Mouse (Mus musculus) myocyte (in vitro differentiated cells): ENCODE results near the gene Gm43191. TPM values are rescaled to one million over a fixed set of nuclear protein-coding genes. Genes with fewer than 3 reads are reported as not detected.
"Not testable (repeated sequence)": the region's sequence is repeated elsewhere in the genome, so short reads cannot be mapped to it uniquely, and the experiment has no call there.

Experiments used
- H3K27me3 ChIP-seq: one replicate; pipeline ENCODE4 v1.6.1; 2011; ENCODE audit not compliant: control insufficient read depth, insufficient read depth, insufficient read length
- H3K36me3 ChIP-seq: one replicate; pipeline ENCODE4 v1.6.1; 2011; ENCODE audit not compliant: control insufficient read depth, insufficient read depth
- H3K4me2 ChIP-seq: one replicate; pipeline ENCODE4 v1.6.1; 2011; ENCODE audit warnings: low read depth, control low read depth
- H3K4me3 ChIP-seq: one replicate; pipeline ENCODE4 v1.5.1; 2011; ENCODE audit warnings: mild to moderate bottlenecking, control low read depth, moderate library complexity
- H3K79me2 ChIP-seq: one replicate; pipeline ENCODE4 v1.6.1; 2011; ENCODE audit not compliant: control insufficient read depth, insufficient read depth
- H3ac ChIP-seq: one replicate; pipeline ENCODE4 v1.6.1; 2011; ENCODE audit not compliant: control insufficient read depth, insufficient read length
- CEBPB ChIP-seq: IDR thresholded peaks from 2 replicates; pipeline ENCODE4 v1.6.1; 2011; ENCODE audit warnings: mild to moderate bottlenecking, moderate library complexity; ENCODE audit not compliant: poor library complexity, insufficient read depth, severe bottlenecking
- E2F4 ChIP-seq: IDR thresholded peaks from one replicate; pipeline ENCODE4 v1.6.1; 2011; ENCODE audit warnings: mild to moderate bottlenecking, control low read depth, moderate library complexity; ENCODE audit not compliant: insufficient read depth
- MAX ChIP-seq: IDR thresholded peaks from one replicate; pipeline ENCODE4 v1.6.1; 2011; ENCODE audit warnings: low read depth, mild to moderate bottlenecking, control low read depth
- MYOD1 ChIP-seq, 3 experiments: IDR thresholded peaks; one replicate each; pipeline ENCODE4 v1.6.1; 2011; ENCODE audit warnings: control low read depth in 2 of 3, low read depth in 2 of 3, mild to moderate bottlenecking in 2 of 3, moderate library complexity in 1 of 3; ENCODE audit not compliant: insufficient read length in 2 of 3, control insufficient read depth in 1 of 3
- MYOG ChIP-seq, 3 experiments: IDR thresholded peaks; one replicate each; pipeline ENCODE4 v1.6.1; 2011; ENCODE audit warnings: control low read depth in 2 of 3, low read depth in 2 of 3, mild to moderate bottlenecking in 2 of 3; ENCODE audit not compliant: insufficient read length in 2 of 3, control insufficient read depth in 1 of 3, insufficient read depth in 1 of 3
- POLR2A ChIP-seq: IDR thresholded peaks from one replicate; pipeline ENCODE4 v1.6.1; 2011; ENCODE audit warnings: low read depth, mild to moderate bottlenecking, control low read depth, moderate library complexity; ENCODE audit not compliant: insufficient read length
- POLR2AphosphoS2 ChIP-seq: IDR thresholded peaks from one replicate; pipeline ENCODE4 v1.6.1; 2011; ENCODE audit warnings: low read depth, control low read depth; ENCODE audit not compliant: insufficient read length
- REST ChIP-seq: IDR thresholded peaks from one replicate; pipeline ENCODE4 v1.6.1; 2011; ENCODE audit warnings: mild to moderate bottlenecking, control low read depth, moderate library complexity; ENCODE audit not compliant: insufficient read depth, insufficient read length
- SRF ChIP-seq: IDR thresholded peaks from one replicate; pipeline ENCODE4 v1.6.1; 2011; ENCODE audit warnings: low read depth; ENCODE audit not compliant: control insufficient read depth, insufficient read length
- TCF12 ChIP-seq: IDR thresholded peaks from one replicate; pipeline ENCODE4 v1.6.1; 2011; ENCODE audit warnings: mild to moderate bottlenecking, control low read depth; ENCODE audit not compliant: poor library complexity, insufficient read depth, severe bottlenecking
- TCF3 ChIP-seq: IDR thresholded peaks from one replicate; pipeline ENCODE4 v1.6.1; 2011; ENCODE audit warnings: low read depth, control low read depth; ENCODE audit not compliant: insufficient read length
- USF1 ChIP-seq: IDR thresholded peaks from one replicate; pipeline ENCODE4 v1.6.1; 2011; ENCODE audit warnings: low read depth, mild to moderate bottlenecking, control low read depth, moderate library complexity
- polyA plus RNA-seq: library from polyadenylated mRNA; unstranded; fragments of >200 nt; fragmentation: generic; extraction: Trizol; gene quantifications from one replicate; pipeline ENCODE4 v1.2.1, GENCODE M21; 2012; ENCODE audit warnings: missing spikeins

Gene Gm43191
- polyA plus RNA-seq, 1 experiment, result not detected

DNA sequence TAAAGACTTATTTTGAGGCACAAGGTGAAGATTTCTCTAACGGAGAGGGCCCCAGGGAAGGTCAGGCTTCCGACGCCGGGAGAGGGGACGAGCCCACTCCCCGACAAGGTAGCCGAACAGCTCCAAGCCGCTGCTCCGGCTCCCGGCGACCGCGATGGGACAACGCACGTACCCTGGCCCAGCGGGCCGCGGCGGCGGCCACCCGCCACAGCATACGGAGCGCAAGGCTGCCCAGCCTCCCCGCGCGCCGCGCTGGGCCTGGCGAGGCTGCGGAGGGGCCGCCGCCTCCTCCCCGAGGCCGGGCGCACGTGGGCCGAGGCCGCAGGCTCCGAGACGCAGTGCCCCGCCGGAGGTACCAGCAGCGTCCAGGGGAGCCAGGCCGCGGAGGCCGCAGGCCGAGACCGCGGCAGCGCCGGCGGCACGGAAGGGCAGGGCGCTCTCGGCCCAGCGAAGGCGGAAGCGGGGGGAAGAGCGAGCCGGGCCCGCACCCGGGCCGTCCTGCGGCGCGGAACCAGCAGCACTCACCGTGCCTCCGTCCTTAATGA, 19.1 kb downstream of the Gm43191 start:
- peak in 1 of 3 experiments; percentile 43 for TF ChIP-seq MYOG (IDR thresholded peaks at IDR 0.05; ENCODE audit: control insufficient read depth in 1 of 3, insufficient read depth in 1 of 3, insufficient read length in 2 of 3, low read depth in 2 of 3)
- TF ChIP-seq USF1, result no peak
- peak overlapping the region; percentile 94 for H3ac ChIP-seq
- H3K4me3 ChIP-seq, result peak overlapping the region; percentile 56
- no peaks in the 10 kb centered on the region for H3K36me3 ChIP-seq
- H3K79me2 ChIP-seq, result peaks cover 54% of the 10 kb centered on the region
- no peaks in the 10 kb centered on the region for H3K27me3 ChIP-seq
- H3K4me2 ChIP-seq, result peak overlapping the region; percentile 87

- peak overlapping the region; percentile 94 for H3ac ChIP-seq
- H3K36me3 ChIP-seq, result no peaks in the 10 kb centered on the region
- H3K27me3 ChIP-seq, result no peaks in the 10 kb centered on the region
- TF ChIP-seq POLR2AphosphoS2, result no peak
- no peak for TF ChIP-seq TCF12
- TF ChIP-seq MYOD1 (IDR thresholded peaks at IDR 0.05; ENCODE audit: control insufficient read depth in 1 of 3, insufficient read length in 2 of 3, low read depth in 2 of 3), result no peak
- TF ChIP-seq TCF3, result no peak
- no peak for TF ChIP-seq CEBPB
- H3K4me3 ChIP-seq, result peak overlapping the region; percentile 56
- H3K79me2 ChIP-seq, result peaks cover 59% of the 10 kb centered on the region
- H3K4me2 ChIP-seq, result peak overlapping the region; percentile 87
Observed at GRCm38 (mm10) chr3:116661288-116661869, 19.7 kb downstream of the Gm43191 start.

GRCm38 (mm10) chr3:116659856-116660430, 21.1 kb downstream of the Gm43191 start:
- H3K27me3 ChIP-seq, result no peaks in the 10 kb centered on the region
- H3K79me2 ChIP-seq, result peaks cover 73% of the 10 kb centered on the region
- TF ChIP-seq TCF3 (no peak), MYOD1 (IDR thresholded peaks at IDR 0.05; ENCODE audit: control insufficient read depth in 1 of 3, insufficient read length in 2 of 3, low read depth in 2 of 3) (no peak), E2F4 (no peak), SRF (no peak), MYOG (IDR thresholded peaks at IDR 0.05; ENCODE audit: control insufficient read depth in 1 of 3, insufficient read depth in 1 of 3, insufficient read length in 2 of 3, low read depth in 2 of 3) (no peak), CEBPB (no peak), MAX (no peak), USF1 (no peak), POLR2AphosphoS2 (no peak), POLR2A (no peak), REST (no peak), TCF12 (no peak)
- no peaks in the 10 kb centered on the region for H3K36me3 ChIP-seq
- H3K4me3 ChIP-seq, result no peak overlapping the region
- H3ac ChIP-seq, result no peak overlapping the region
- no peak overlapping the region for H3K4me2 ChIP-seq

DNA sequence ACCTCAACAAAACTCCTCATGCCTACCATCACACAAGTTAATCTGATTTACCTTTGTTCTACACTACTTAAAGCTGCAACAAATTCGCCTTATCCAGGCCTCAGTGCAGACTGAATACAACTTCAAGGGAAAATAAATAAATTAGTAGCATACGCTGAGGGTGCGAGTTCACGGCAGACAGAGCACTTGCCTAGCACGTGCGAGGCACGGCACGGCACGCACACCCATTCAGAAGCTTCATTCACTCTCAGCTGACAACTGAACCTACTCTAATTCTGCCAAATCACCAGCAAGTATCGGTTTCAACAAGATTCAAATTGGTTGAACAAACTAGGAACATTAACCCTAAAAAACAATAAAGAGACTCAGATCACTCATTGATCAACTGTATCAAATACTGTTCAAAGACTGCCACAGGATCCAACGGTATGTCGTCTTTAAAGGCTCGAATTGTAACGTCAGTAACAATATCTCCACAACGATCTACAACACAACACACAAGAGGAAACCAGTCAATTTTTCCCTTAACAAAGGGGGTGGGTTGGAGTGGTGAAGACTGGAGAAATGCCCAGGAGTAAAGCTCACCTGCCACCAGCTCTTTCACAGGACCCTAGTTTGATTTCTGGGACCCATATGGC, 22.0 kb downstream of the Gm43191 start:
- Histone ChIP-seq H3ac (no peak overlapping the region), H3K27me3 (no peaks in the 10 kb centered on the region), H3K4me3 (no peak overlapping the region), H3K79me2 (peaks cover 82% of the 10 kb centered on the region), H3K36me3 (no peaks in the 10 kb centered on the region), H3K4me2 (no peak overlapping the region)
- TF ChIP-seq TCF3 (no peak), MYOG (IDR thresholded peaks at IDR 0.05; ENCODE audit: control insufficient read depth in 1 of 3, insufficient read depth in 1 of 3, insufficient read length in 2 of 3, low read depth in 2 of 3) (no peak), SRF (no peak), USF1 (no peak), TCF12 (no peak), POLR2A (no peak), CEBPB (no peak), E2F4 (no peak), MAX (no peak), REST (no peak), MYOD1 (IDR thresholded peaks at IDR 0.05; ENCODE audit: control insufficient read depth in 1 of 3, insufficient read length in 2 of 3, low read depth in 2 of 3) (no peak), POLR2AphosphoS2 (no peak)

DNA sequence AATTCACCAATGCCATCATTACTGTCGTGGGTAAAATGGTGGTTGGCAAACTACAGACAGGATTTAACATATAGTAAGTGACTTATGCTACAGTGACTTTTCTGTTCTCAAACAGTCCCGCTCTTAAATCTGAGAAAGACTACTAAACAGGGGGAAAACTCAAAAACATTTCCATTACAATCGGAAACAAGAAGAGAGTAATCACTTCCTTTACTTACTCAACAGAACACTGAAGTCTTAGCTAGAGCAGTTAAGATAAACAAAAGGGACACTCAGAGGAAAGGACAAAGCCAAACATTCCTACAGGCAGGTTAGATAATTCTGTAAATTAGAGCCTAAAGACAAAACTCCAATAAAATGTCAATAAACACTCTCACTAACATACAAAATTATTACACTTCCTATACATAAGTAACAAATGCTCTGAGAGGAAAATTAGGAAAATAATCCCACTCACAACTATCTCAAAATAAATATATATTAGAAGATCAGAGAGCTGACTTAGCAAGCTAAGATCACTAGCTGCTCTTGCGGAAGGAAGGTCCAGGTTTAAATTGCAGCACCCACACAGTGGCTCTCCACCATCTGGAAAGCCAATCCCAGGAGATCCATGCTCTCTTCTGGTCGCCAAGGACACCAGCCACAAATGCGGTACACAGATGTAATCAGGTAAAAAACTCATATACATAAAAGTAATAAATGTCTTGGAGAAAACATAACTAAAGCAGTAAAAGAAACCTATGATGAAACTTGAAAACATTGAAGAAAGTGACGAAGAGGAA, 24.7 kb downstream of the Gm43191 start:
- Histone ChIP-seq H3K27me3 (no peaks in the 10 kb centered on the region), H3K4me3 (no peak overlapping the region), H3K79me2 (peaks cover 99% of the 10 kb centered on the region), H3ac (no peak overlapping the region), H3K4me2 (no peak overlapping the region), H3K36me3 (no peaks in the 10 kb centered on the region)
- no peak for TF ChIP-seq USF1
- TF ChIP-seq E2F4, result no peak
- no peak for TF ChIP-seq TCF12
- no peak for TF ChIP-seq MYOG (IDR thresholded peaks at IDR 0.05; ENCODE audit: control insufficient read depth in 1 of 3, insufficient read depth in 1 of 3, insufficient read length in 2 of 3, low read depth in 2 of 3)
- no peak for TF ChIP-seq POLR2AphosphoS2
- no peak for TF ChIP-seq CEBPB
- no peak for TF ChIP-seq SRF
- no peak for TF ChIP-seq REST
- no peak for TF ChIP-seq POLR2A
- TF ChIP-seq MYOD1 (IDR thresholded peaks at IDR 0.05; ENCODE audit: control insufficient read depth in 1 of 3, insufficient read length in 2 of 3, low read depth in 2 of 3), result no peak
- TF ChIP-seq TCF3, result no peak
- TF ChIP-seq MAX, result no peak

DNA sequence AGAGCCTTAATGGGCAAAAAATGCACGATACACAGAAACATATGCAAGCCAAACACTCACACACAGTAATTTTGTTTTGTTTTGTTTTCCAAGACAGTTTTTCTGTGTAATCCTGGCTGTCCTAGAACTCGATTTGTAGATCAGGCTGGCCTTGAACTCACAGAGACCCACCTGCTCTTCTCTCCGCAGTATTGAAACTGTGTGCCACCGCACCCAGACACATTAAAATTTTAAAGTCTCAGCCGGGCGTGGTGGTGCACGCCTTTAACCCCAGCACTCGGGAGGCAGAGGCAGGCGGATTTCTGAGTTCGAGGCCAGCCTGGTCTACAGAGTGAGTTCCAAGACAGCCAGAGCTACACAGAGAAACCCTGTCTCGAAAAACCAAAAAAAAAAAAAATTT, 27.0 kb downstream of the Gm43191 start:
- H3ac ChIP-seq, H3K27me3 ChIP-seq, H3K4me3 ChIP-seq, H3K36me3 ChIP-seq, H3K4me2 ChIP-seq: not testable (repeated sequence)
- H3K79me2 ChIP-seq, result peaks cover 95% of the 10 kb centered on the region
